Mouse (Mus musculus): ENCODE measurements around the gene Csk.

GRCm38 (mm10) chr9:57641775-57642550, 11.5 kb downstream of the Csk start:
- TF ChIP-seq POLR2A (IDR thresholded peaks at IDR 0.05; ENCODE audit: borderline replicate concordance, extremely low read depth, insufficient read depth, insufficient read length, poor library complexity, severe bottlenecking) (no peak), CTCF (IDR thresholded peaks at IDR 0.05; ENCODE audit: borderline replicate concordance, extremely low read depth, insufficient read depth, insufficient read length) (no peak)

Data from brain, embryonic 14.5 days (tissue).